26 mouse cellular contexts compared by ENCODE assay signal in genomic region chr2:109389977-109390376, GRCm38 (mm10).
DNase-seq lines count a peak whose midpoint lies in the region; ATAC-seq and TF ChIP-seq lines count a peak whose summit lies in the region.
"Had no signal": no experiment of that assay in that cellular context is flagged by ENCODE, and none has a peak within 500 bp of the region (broad histone marks: within the 10 kb centered on the region; RNA-seq: fewer than 3 reads in every experiment).

No protein-coding gene starts in this region.

- WGBS in lung, postnatal 0 days = 29% methylated on average over 1 of the region's 1 CpGs
- 9% methylated on average over 1 of the region's 1 CpGs for WGBS in forebrain, embryonic 15.5 days

- ATAC-seq in lung, postnatal 0 days = no peak
- ATAC-seq in forebrain, embryonic 15.5 days (replicated peaks) = peak; percentile 85
- ATAC-seq: activated CD4-positive, CD25-positive, alpha-beta regulatory T cell, adult 4 months had no signal

- H3K4me2 ChIP-seq in lung, postnatal 0 days (replicated peaks; ENCODE audit: low read depth, low read length) = no peak overlapping the region
- no peak overlapping the region for H3K4me2 ChIP-seq in forebrain, embryonic 15.5 days (replicated peaks)
- H3K4me2 ChIP-seq: heart, embryonic 11.5 days; hindbrain, embryonic 15.5 days; limb, embryonic 12.5 days; liver, embryonic 11.5 days; lung, embryonic 15.5 days had no signal

- no peak for TF ChIP-seq EP300 in lung, postnatal 0 days (IDR thresholded peaks at IDR 0.05)

- H3K9me3 ChIP-seq in lung, postnatal 0 days (ENCODE audit: low read length) = no peaks in the 10 kb centered on the region
- no peaks in the 10 kb centered on the region for H3K9me3 ChIP-seq in forebrain, embryonic 15.5 days
- H3K9me3 ChIP-seq: G1E; hindbrain, embryonic 15.5 days; limb, embryonic 12.5 days; lung, embryonic 15.5 days; megakaryocyte, embryonic 14.5 days had no signal

- peak; percentile 7 for DNase-seq in lung, postnatal 0 days (ENCODE audit: low spot score)
- no peak for DNase-seq in lung, postnatal 4 days
- DNase-seq in brain, embryonic 14.5 days (ENCODE audit: low read depth) = peak; percentile 76
- peak; percentile 8 for DNase-seq in mesoderm, embryonic 11.5 days (ENCODE audit: low read depth, low spot score)
- DNase-seq in retina, postnatal 1 day = no peak
- no peak for DNase-seq in kidney, postnatal 10 days
- DNase-seq: adrenal gland, adult 8-10 months; B cell, adult 2 months; cerebellum, adult 8-10 months; gastrocnemius, postnatal 14 days; heart, adult 11 months; kidney, adult 8-10 months; kidney, postnatal 14 days; right cerebral cortex, postnatal 25 days; spleen, adult 18-20 months; thymus, postnatal 14 days had no signal

- no peak for TF ChIP-seq POLR2A in brain, embryonic 14.5 days (IDR thresholded peaks at IDR 0.05; ENCODE audit: borderline replicate concordance, extremely low read depth, insufficient read depth, insufficient read length, poor library complexity, severe bottlenecking)

- no peaks in the 10 kb centered on the region for H3K36me3 ChIP-seq in lung, postnatal 0 days (ENCODE audit: insufficient read depth, low read length)
- H3K36me3 ChIP-seq in forebrain, embryonic 15.5 days = no peaks in the 10 kb centered on the region
- H3K36me3 ChIP-seq: G1E; hindbrain, embryonic 15.5 days; limb, embryonic 12.5 days; lung, embryonic 15.5 days had no signal

- H3K9ac ChIP-seq in lung, postnatal 0 days (replicated peaks; ENCODE audit: low read depth) = no peak overlapping the region
- H3K9ac ChIP-seq in forebrain, embryonic 15.5 days (replicated peaks) = no peak overlapping the region
- H3K9ac ChIP-seq: hindbrain, embryonic 15.5 days; limb, embryonic 12.5 days; lung, embryonic 15.5 days had no signal

- no peaks in the 10 kb centered on the region for H3K27me3 ChIP-seq in lung, postnatal 0 days (replicated peaks; ENCODE audit: insufficient read depth, low read length)
- H3K27me3 ChIP-seq in forebrain, embryonic 15.5 days = no peaks in the 10 kb centered on the region
- H3K27me3 ChIP-seq: CH12.LX; hindbrain, embryonic 15.5 days; limb, embryonic 12.5 days; lung, embryonic 15.5 days; megakaryocyte, embryonic 14.5 days had no signal

- H3K4me1 ChIP-seq in lung, postnatal 0 days (ENCODE audit: insufficient read depth, low read depth, low read length) = no peaks in the 10 kb centered on the region
- H3K4me1 ChIP-seq in forebrain, embryonic 15.5 days = 0 out of 2 replicates have a peak, but pooled peaks cover 3% of the 10 kb centered on the region
- H3K4me1 ChIP-seq: hindbrain, embryonic 15.5 days; limb, embryonic 12.5 days; lung, embryonic 15.5 days; megakaryocyte, embryonic 14.5 days had no signal

- TF ChIP-seq CTCF in lung, postnatal 0 days (IDR thresholded peaks at IDR 0.05) = no peak
- no peak for TF ChIP-seq CTCF in brain, embryonic 14.5 days (IDR thresholded peaks at IDR 0.05; ENCODE audit: borderline replicate concordance, extremely low read depth, insufficient read depth, insufficient read length)

- H3K4me3 ChIP-seq in lung, postnatal 0 days (ENCODE audit: low read depth, low read length) = no peak overlapping the region
- no peak overlapping the region for H3K4me3 ChIP-seq in forebrain, embryonic 15.5 days
- H3K4me3 ChIP-seq: hindbrain, embryonic 15.5 days; limb, embryonic 12.5 days; lung, embryonic 15.5 days; megakaryocyte, embryonic 14.5 days had no signal

- no peak overlapping the region for H3K27ac ChIP-seq in lung, postnatal 0 days (ENCODE audit: low read length)
- H3K27ac ChIP-seq in forebrain, embryonic 15.5 days (replicated peaks) = no peak overlapping the region
- H3K27ac ChIP-seq: hindbrain, embryonic 15.5 days; limb, embryonic 12.5 days; lung, embryonic 15.5 days had no signal

Comparison
In these comparisons a context has a peak if more than half of its experiments do, and no peak if none do; other contexts are left out.
1. DNase-seq: peak in lung, postnatal 0 days (single experiment), brain, embryonic 14.5 days (single experiment) and mesoderm, embryonic 11.5 days (single experiment); none in lung, postnatal 4 days (0 of 2), retina, postnatal 1 day (single experiment) and kidney, postnatal 10 days (single experiment).